In the genomic region with DNA sequence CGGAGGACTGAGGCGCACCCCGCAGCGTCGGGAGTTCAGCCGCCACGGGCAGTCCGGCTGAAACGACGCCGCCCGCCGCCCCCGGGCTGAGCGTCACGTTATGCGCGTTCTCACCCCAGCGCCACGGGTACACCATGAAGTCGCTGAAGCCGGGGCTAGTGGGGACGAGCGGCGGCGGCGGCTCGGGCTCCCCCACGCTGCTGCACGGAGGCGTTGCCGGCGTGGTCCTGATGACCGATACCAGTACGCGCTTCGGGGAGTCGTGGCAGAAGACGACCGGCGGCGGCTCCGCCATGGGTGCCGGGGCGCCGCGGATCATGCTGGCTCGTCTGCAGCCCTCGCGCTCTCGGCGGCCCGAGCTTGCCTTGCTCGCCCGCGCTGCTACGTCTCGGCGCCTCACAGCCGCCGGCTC, we compare ENCODE assay signal across 8 mouse cellular contexts. TPM values are rescaled to one million over a fixed set of nuclear protein-coding genes. Genes with fewer than 3 reads are reported as not detected.
DNase-seq lines count a peak whose midpoint lies in the region; ATAC-seq and TF ChIP-seq lines count a peak whose summit lies in the region.

No protein-coding gene starts in this region.

- H3K4me3 ChIP-seq in heart, embryonic 11.5 days (ENCODE audit: low read depth, low read length), result peak overlapping the region; percentile 94
- H3K4me3 ChIP-seq in embryonic fibroblast, embryonic 13.5 days (ENCODE audit: insufficient read depth, low read length), result peak overlapping the region; percentile 63
- peak overlapping the region; percentile 97 for H3K4me3 ChIP-seq in intestine, embryonic 15.5 days (replicated peaks)
- peak overlapping the region; percentile 85 for H3K4me3 ChIP-seq in midbrain, embryonic 12.5 days

- DNase-seq in heart, postnatal 36 days, result no peak
- no peak for DNase-seq in adrenal gland, adult 2 months
- DNase-seq in kidney, postnatal 36 days, result no peak

- ATAC-seq in heart, embryonic 11.5 days (replicated peaks; ENCODE audit: insufficient number of reproducible peaks, low FRiP score, low TSS enrichment), result peak; percentile 1
- ATAC-seq in CD4-positive, CD25-positive, alpha-beta regulatory T cell, adult 4 months, result peak; percentile 2
- ATAC-seq in intestine, embryonic 15.5 days, result peak; percentile 39
- ATAC-seq in midbrain, embryonic 12.5 days (ENCODE audit: low FRiP score, low read depth), result peak; percentile 51

- no peak for TF ChIP-seq POLR2A in embryonic fibroblast, embryonic 13.5 days (IDR thresholded peaks at IDR 0.05; ENCODE audit: low read depth, low read length)

- intact Hi-C loops in heart, postnatal 36 days (cut with DNase I), result loop anchor here (10.0 kb wide), 1 partner anchor 588 kb away; no protein-coding TSS in a partner anchor

- WGBS in heart, embryonic 11.5 days (ENCODE audit: insufficient replicate concordance), result under 1% methylated on average over 61 of the region's 61 CpGs
- WGBS in intestine, embryonic 15.5 days, result under 1% methylated on average over 60 of the region's 61 CpGs
- under 1% methylated on average over 60 of the region's 61 CpGs for WGBS in midbrain, embryonic 12.5 days

- H3K4me1 ChIP-seq in heart, embryonic 11.5 days (ENCODE audit: control insufficient read depth, insufficient read depth, low read length), result peaks cover 23% of the 10 kb centered on the region
- peaks cover 7% of the 10 kb centered on the region for H3K4me1 ChIP-seq in embryonic fibroblast, embryonic 13.5 days (ENCODE audit: control insufficient read depth, insufficient read depth, low read length)
- H3K4me1 ChIP-seq in intestine, embryonic 15.5 days (replicated peaks), result peaks cover 7% of the 10 kb centered on the region
- peaks cover 21% of the 10 kb centered on the region for H3K4me1 ChIP-seq in midbrain, embryonic 12.5 days

- no peaks in the 10 kb centered on the region for H3K9me3 ChIP-seq in heart, embryonic 11.5 days (replicated peaks; ENCODE audit: control insufficient read depth, low read length)
- no peaks in the 10 kb centered on the region for H3K9me3 ChIP-seq in intestine, embryonic 15.5 days
- no peaks in the 10 kb centered on the region for H3K9me3 ChIP-seq in midbrain, embryonic 12.5 days

- H3K27ac ChIP-seq in heart, embryonic 11.5 days (ENCODE audit: low read depth, low read length), result peak overlapping the region; percentile 97
- peak overlapping the region; percentile 60 for H3K27ac ChIP-seq in embryonic fibroblast, embryonic 13.5 days (ENCODE audit: insufficient read depth, low read length)
- H3K27ac ChIP-seq in intestine, embryonic 15.5 days, result peak overlapping the region; percentile 94
- H3K27ac ChIP-seq in midbrain, embryonic 12.5 days (replicated peaks), result peak overlapping the region; percentile 80

- peak overlapping the region; percentile 92 for H3K9ac ChIP-seq in heart, embryonic 11.5 days (ENCODE audit: low read depth, low read length)
- H3K9ac ChIP-seq in intestine, embryonic 15.5 days, result peak overlapping the region; percentile 77
- H3K9ac ChIP-seq in midbrain, embryonic 12.5 days (replicated peaks), result peak overlapping the region; percentile 69

- H3K27me3 ChIP-seq in heart, embryonic 11.5 days (ENCODE audit: control insufficient read depth, insufficient read depth, low read length), result no peaks in the 10 kb centered on the region
- H3K27me3 ChIP-seq in intestine, embryonic 15.5 days (replicated peaks), result no peaks in the 10 kb centered on the region
- H3K27me3 ChIP-seq in midbrain, embryonic 12.5 days, result peaks cover 6% of the 10 kb centered on the region

- H3K36me3 ChIP-seq in heart, embryonic 11.5 days (ENCODE audit: control insufficient read depth, insufficient read depth, low read length), result no peaks in the 10 kb centered on the region
- no peaks in the 10 kb centered on the region for H3K36me3 ChIP-seq in intestine, embryonic 15.5 days
- no peaks in the 10 kb centered on the region for H3K36me3 ChIP-seq in midbrain, embryonic 12.5 days

- H3K4me2 ChIP-seq in heart, embryonic 11.5 days, result peak overlapping the region; percentile 88
- peak overlapping the region; percentile 93 for H3K4me2 ChIP-seq in intestine, embryonic 15.5 days (replicated peaks)
- H3K4me2 ChIP-seq in midbrain, embryonic 12.5 days (replicated peaks), result peak overlapping the region; percentile 92

- TF ChIP-seq CTCF in embryonic fibroblast, embryonic 13.5 days (IDR thresholded peaks at IDR 0.05; ENCODE audit: borderline replicate concordance, insufficient read depth, low read length), result no peak

RNA-seq across cellular contexts. Expression of a gene that starts 0.3 kb away (rescaled TPM):
- polyA plus RNA-seq in heart, embryonic 11.5 days (2014; fragmentation: Nextera tagmentation; extraction: Ambion mirVana), result 23.7 and 25.4 TPM in 2 replicates
- total RNA-seq in heart, postnatal 36 days (2021), result 10 to 100 TPM; 20.9 to 22.8 TPM
- 1 to 10 TPM; 7.8 to 8.7 TPM for polyA plus RNA-seq in CD4-positive, CD25-positive, alpha-beta regulatory T cell, adult 4 months (2017; shearing (Covaris generic))
- polyA plus RNA-seq in embryonic fibroblast, embryonic 13.5 days (2011; ENCODE audit: insufficient read length, low read depth, missing spikeins), result 18.6 and 21.2 TPM in 2 replicates
- 18.8 and 21.6 TPM in 2 replicates for polyA plus RNA-seq in intestine, embryonic 15.5 days (2015; fragmentation: Nextera tagmentation; extraction: Ambion mirVana)
- 20.7 and 22.6 TPM in 2 replicates for polyA plus RNA-seq in midbrain, embryonic 12.5 days (2016; fragmentation: Nextera tagmentation; extraction: Ambion mirVana)
- 10 to 100 TPM; 23.5 to 24.6 TPM for total RNA-seq in adrenal gland, adult 2 months (2021)
- polyA plus RNA-seq in adrenal gland, adult 2 months (2012; rRNA removed), result 4.9 and 5.2 TPM in 2 replicates

RNA-seq across cellular contexts. Expression of a gene that starts 8.9 kb away (rescaled TPM):
- 42.2 and 50.2 TPM in 2 replicates for polyA plus RNA-seq in heart, embryonic 11.5 days (2014; fragmentation: Nextera tagmentation; extraction: Ambion mirVana)
- 10 to 100 TPM; 48.7 to 51.1 TPM for total RNA-seq in heart, postnatal 36 days (2021)
- polyA plus RNA-seq in CD4-positive, CD25-positive, alpha-beta regulatory T cell, adult 4 months (2017; shearing (Covaris generic)), result 1 to 10 TPM; 2.8 to 4.0 TPM
- 25.6 and 26.5 TPM in 2 replicates for polyA plus RNA-seq in embryonic fibroblast, embryonic 13.5 days (2011; ENCODE audit: insufficient read length, low read depth, missing spikeins)
- 16.8 and 17.4 TPM in 2 replicates for polyA plus RNA-seq in intestine, embryonic 15.5 days (2015; fragmentation: Nextera tagmentation; extraction: Ambion mirVana)
- 26.8 and 28.4 TPM in 2 replicates for polyA plus RNA-seq in midbrain, embryonic 12.5 days (2016; fragmentation: Nextera tagmentation; extraction: Ambion mirVana)
- total RNA-seq in adrenal gland, adult 2 months (2021), result 10 to 100 TPM; 25.0 to 37.5 TPM
- polyA plus RNA-seq in adrenal gland, adult 2 months (2012; rRNA removed), result 20.9 and 21.6 TPM in 2 replicates

RNA-seq across cellular contexts. Expression of a gene that starts 23.5 kb away (rescaled TPM):
- polyA plus RNA-seq in heart, embryonic 11.5 days (2014; fragmentation: Nextera tagmentation; extraction: Ambion mirVana), result 7.4 and 8.2 TPM in 2 replicates
- total RNA-seq in heart, postnatal 36 days (2021), result 1 to 10 TPM; 2.1 to 2.5 TPM
- 10 to 100 TPM; 48.4 to 49.7 TPM for polyA plus RNA-seq in CD4-positive, CD25-positive, alpha-beta regulatory T cell, adult 4 months (2017; shearing (Covaris generic))
- 12.8 and 14.1 TPM in 2 replicates for polyA plus RNA-seq in embryonic fibroblast, embryonic 13.5 days (2011; ENCODE audit: insufficient read length, low read depth, missing spikeins)
- polyA plus RNA-seq in intestine, embryonic 15.5 days (2015; fragmentation: Nextera tagmentation; extraction: Ambion mirVana), result 4.6 and 6.7 TPM in 2 replicates
- 1.7 and 4.0 TPM in 2 replicates for polyA plus RNA-seq in midbrain, embryonic 12.5 days (2016; fragmentation: Nextera tagmentation; extraction: Ambion mirVana)
- 10 to 100 TPM in 1 of 2 experiments, 1 to 10 TPM in 1; 4.8 to 10.1 TPM for total RNA-seq in adrenal gland, adult 2 months (2021)
- polyA plus RNA-seq in adrenal gland, adult 2 months (2012; rRNA removed), result 8.4 and 11.5 TPM in 2 replicates

Comparison
In these comparisons a context has a peak if more than half of its experiments do, and no peak if none do; other contexts are left out.
1. ATAC-seq: peak in every context shown above with its lines; median percentile 51 in midbrain, embryonic 12.5 days; 39 in intestine, embryonic 15.5 days; 2 in CD4-positive, CD25-positive, alpha-beta regulatory T cell, adult 4 months; 1 in heart, embryonic 11.5 days.